Mouse (Mus musculus) hindbrain, embryonic 10.5 days (tissue): ENCODE results near the gene Akt2. TPM values are rescaled to one million over a fixed set of nuclear protein-coding genes. Genes with fewer than 3 reads are reported as not detected.
A peak's percentile ranks its signal among the peaks of the same experiment; 100 is the strongest.

Source experiments
- DNase-seq: peaks from one replicate; pipeline ENCODE4 v3.0.0-alpha.2; 2017; ENCODE audit warnings: low spot score
- H3K27ac ChIP-seq: fragments of 300-500 bp; sonication (generic); 2 replicates; pipeline ENCODE4 v1.5.1; 2016; ENCODE audit warnings: mild to moderate bottlenecking, moderate library complexity
- H3K27me3 ChIP-seq: fragments of 300-500 bp; sonication (generic); 2 replicates; pipeline ENCODE4 v1.6.1; 2016; ENCODE audit warnings: mild to moderate bottlenecking; ENCODE audit not compliant: poor library complexity, insufficient read depth, severe bottlenecking
- H3K36me3 ChIP-seq: fragments of 300-500 bp; sonication (generic); 2 replicates; pipeline ENCODE4 v1.6.1; 2016; ENCODE audit warnings: mild to moderate bottlenecking, moderate library complexity
- H3K4me1 ChIP-seq: fragments of 300-500 bp; sonication (generic); replicated peaks from 2 replicates; pipeline ENCODE4 v1.6.1; 2016; ENCODE audit warnings: mild to moderate bottlenecking
- H3K4me3 ChIP-seq: fragments of 300-500 bp; sonication (generic); 2 replicates; pipeline ENCODE4 v1.5.1; 2016; ENCODE audit warnings: mild to moderate bottlenecking, moderate library complexity
- H3K9me3 ChIP-seq: fragments of 300-500 bp; sonication (generic); 2 replicates; pipeline ENCODE4 v1.6.1; 2016; ENCODE audit warnings: mild to moderate bottlenecking, moderate library complexity
- WGBS: fragments of 180-500 bp; shearing (Covaris S2); methylation state at CpG from one replicate; pipeline ENCODE4 v1.1.7; 2016; 5-methylcytosine and 5-hydroxymethylcytosine counted together
- polyA plus RNA-seq: library from polyadenylated mRNA; unstranded; fragments of >200 nt; fragmentation: Nextera tagmentation; extraction: Ambion mirVana; gene quantifications from 2 replicates; pipeline ENCODE4 v1.2.1, GENCODE M21; 2016

Gene Akt2
- polyA plus RNA-seq: 89.0 and 93.5 TPM in 2 replicates

GRCm38 (mm10) chr7:27591266-27592216 lies at the start of gene Akt2:
Gene Akt2 (plus strand): TSS chr7:27591552.
- Histone ChIP-seq H3K27ac (peak within 1 kb of the TSS; percentile 98), H3K9me3 (no peaks in the 10 kb centered on the region), H3K4me3 (peak within 1 kb of the TSS; percentile 85), H3K27me3 (no peaks in the 10 kb centered on the region), H3K4me1 (peaks cover 34% of the 10 kb centered on the region), H3K36me3 (peaks cover 16% of the 10 kb centered on the region)
- WGBS: under 1% methylated on average over 71 of the region's 71 CpGs
- peak; percentile 96 for DNase-seq

GRCm38 (mm10) chr7:27541922-27542321 lies 49.4 kb upstream of the Akt2 start:
- H3K4me3 ChIP-seq: peak overlapping the region; percentile 63
- no peak overlapping the region for H3K27ac ChIP-seq
- H3K9me3 ChIP-seq: no peaks in the 10 kb centered on the region
- H3K27me3 ChIP-seq: no peaks in the 10 kb centered on the region
- peaks cover 32% of the 10 kb centered on the region for H3K36me3 ChIP-seq
- WGBS: 66% methylated on average over 5 of the region's 5 CpGs
- peaks cover 18% of the 10 kb centered on the region for H3K4me1 ChIP-seq
- DNase-seq: no peak

- Histone ChIP-seq H3K4me1 (peaks cover 18% of the 10 kb centered on the region), H3K27ac (peak overlapping the region; percentile 83)
- 4% methylated on average over 30 of the region's 30 CpGs for WGBS
Observed at GRCm38 (mm10) chr7:27542392-27543033, 48.8 kb upstream of the Akt2 start.

GRCm38 (mm10) chr7:27543065-27543464 lies 48.3 kb upstream of the Akt2 start:
- no peak for DNase-seq
- Histone ChIP-seq H3K27ac (peak overlapping the region; percentile 83), H3K27me3 (no peaks in the 10 kb centered on the region)

More at GRCm38 (mm10) chr7:27542392-27543033, 48.8 kb upstream of the Akt2 start:
- DNase-seq: peak; percentile 84
- Histone ChIP-seq H3K27me3 (no peaks in the 10 kb centered on the region), H3K9me3 (no peaks in the 10 kb centered on the region), H3K4me3 (peak overlapping the region; percentile 63), H3K36me3 (peaks cover 26% of the 10 kb centered on the region)

GRCm38 (mm10) chr7:27543851-27544250 lies 47.5 kb upstream of the Akt2 start:
- Histone ChIP-seq H3K27me3 (no peaks in the 10 kb centered on the region), H3K36me3 (peaks cover 17% of the 10 kb centered on the region), H3K27ac (no peak overlapping the region), H3K9me3 (no peaks in the 10 kb centered on the region), H3K4me1 (peaks cover 18% of the 10 kb centered on the region), H3K4me3 (no peak overlapping the region)
- no peak for DNase-seq
- 92% methylated on average over 4 of the region's 4 CpGs for whole genome bisulfite sequencing

More at GRCm38 (mm10) chr7:27543065-27543464, 48.3 kb upstream of the Akt2 start:
- Histone ChIP-seq H3K9me3 (no peaks in the 10 kb centered on the region), H3K4me3 (peak overlapping the region; percentile 63), H3K36me3 (peaks cover 21% of the 10 kb centered on the region), H3K4me1 (peaks cover 18% of the 10 kb centered on the region)
- 60% methylated on average over 6 of the region's 6 CpGs for WGBS

GRCm38 (mm10) chr7:27544675-27545370 lies 46.5 kb upstream of the Akt2 start:
- Histone ChIP-seq H3K9me3 (no peaks in the 10 kb centered on the region), H3K4me3 (no peak overlapping the region), H3K36me3 (0 out of 2 replicates have a peak, but pooled peaks cover 7% of the 10 kb centered on the region), H3K27me3 (no peaks in the 10 kb centered on the region), H3K4me1 (peaks cover 18% of the 10 kb centered on the region), H3K27ac (no peak overlapping the region)
- WGBS: 89% methylated on average over 12 of the region's 12 CpGs
- DNase-seq: no peak

- H3K4me3 ChIP-seq: no peak overlapping the region
- H3K9me3 ChIP-seq: no peaks in the 10 kb centered on the region
- no peaks in the 10 kb centered on the region for H3K27me3 ChIP-seq
- no peak for DNase-seq
- H3K36me3 ChIP-seq: no peaks in the 10 kb centered on the region
- no peak overlapping the region for H3K27ac ChIP-seq
- peaks cover 22% of the 10 kb centered on the region for H3K4me1 ChIP-seq
- WGBS: 73% methylated on average over 6 of the region's 6 CpGs
Observed at GRCm38 (mm10) chr7:27549597-27549996, 41.8 kb upstream of the Akt2 start.

- WGBS: 54% methylated on average over 5 of the region's 5 CpGs
- Histone ChIP-seq H3K27me3 (no peaks in the 10 kb centered on the region), H3K4me1 (peaks cover 26% of the 10 kb centered on the region), H3K36me3 (peaks cover 14% of the 10 kb centered on the region), H3K9me3 (no peaks in the 10 kb centered on the region), H3K27ac (0 out of 2 replicates have a peak overlapping the region, but pooled peaks have one; percentile 87), H3K4me3 (peak overlapping the region; percentile 76)
- DNase-seq: no peak
Observed at GRCm38 (mm10) chr7:27552070-27552469, 39.3 kb upstream of the Akt2 start.

GRCm38 (mm10) chr7:27552931-27553513 lies 38.3 kb upstream of the Akt2 start, which contains the start of the genes Pld3 and 2310022A10Rik:
Gene Pld3 (minus strand): TSS chr7:27553218.
Gene 2310022A10Rik (plus strand): TSS chr7:27553233.
- peak; percentile 96 for DNase-seq
- H3K36me3 ChIP-seq: peaks cover 14% of the 10 kb centered on the region
- no peaks in the 10 kb centered on the region for H3K27me3 ChIP-seq
- no peaks in the 10 kb centered on the region for H3K9me3 ChIP-seq
- H3K4me3 ChIP-seq: peak within 1 kb of the TSS; percentile 76
- under 1% methylated on average over 41 of the region's 41 CpGs for WGBS
- H3K27ac ChIP-seq: peak within 1 kb of the TSS; percentile 87
- H3K4me1 ChIP-seq: peaks cover 26% of the 10 kb centered on the region

- Histone ChIP-seq H3K4me3 (no peak overlapping the region), H3K4me1 (peaks cover 4% of the 10 kb centered on the region; the same call in 1 of the 2 replicates), H3K27me3 (no peaks in the 10 kb centered on the region), H3K27ac (no peak overlapping the region; the same call in 1 of the 2 replicates), H3K9me3 (no peaks in the 10 kb centered on the region), H3K36me3 (peaks cover 83% of the 10 kb centered on the region)
- DNase-seq: no peak
- WGBS: 76% methylated on average over 8 of the region's 8 CpGs
Observed at GRCm38 (mm10) chr7:27560291-27560887, 31.0 kb upstream of the Akt2 start.

- no peaks in the 10 kb centered on the region for H3K27me3 ChIP-seq
Observed at GRCm38 (mm10) chr7:27560978-27561377, 30.4 kb upstream of the Akt2 start.

More at GRCm38 (mm10) chr7:27560978-27561377, 30.4 kb upstream of the Akt2 start:
- Histone ChIP-seq H3K36me3 (peaks cover 83% of the 10 kb centered on the region), H3K4me1 (peaks cover 4% of the 10 kb centered on the region; the same call in 1 of the 2 replicates), H3K9me3 (no peaks in the 10 kb centered on the region), H3K27ac (no peak overlapping the region), H3K4me3 (no peak overlapping the region)
- WGBS: 90% methylated on average over 1 of the region's 1 CpGs
- DNase-seq: no peak
